Mouse (Mus musculus) cortical plate, adult 2 months (tissue): ENCODE measurements around the gene Iqcf6.

Experiments
- CTCF ChIP-seq: fragments of 200-500 bp; IDR thresholded peaks from 2 replicates; pipeline ENCODE4 v1.5.1; 2011; ENCODE audit warnings: mild to moderate bottlenecking, control low read depth, low read length; ENCODE audit not compliant: insufficient read depth; ENCODE audit errors: extremely low read depth
- POLR2A ChIP-seq: fragments of 200-500 bp; IDR thresholded peaks from 2 replicates; pipeline ENCODE4 v1.6.1; 2011; ENCODE audit warnings: mild to moderate bottlenecking, low read length, control low read depth; ENCODE audit not compliant: insufficient read depth; ENCODE audit errors: extremely low read depth

DNA sequence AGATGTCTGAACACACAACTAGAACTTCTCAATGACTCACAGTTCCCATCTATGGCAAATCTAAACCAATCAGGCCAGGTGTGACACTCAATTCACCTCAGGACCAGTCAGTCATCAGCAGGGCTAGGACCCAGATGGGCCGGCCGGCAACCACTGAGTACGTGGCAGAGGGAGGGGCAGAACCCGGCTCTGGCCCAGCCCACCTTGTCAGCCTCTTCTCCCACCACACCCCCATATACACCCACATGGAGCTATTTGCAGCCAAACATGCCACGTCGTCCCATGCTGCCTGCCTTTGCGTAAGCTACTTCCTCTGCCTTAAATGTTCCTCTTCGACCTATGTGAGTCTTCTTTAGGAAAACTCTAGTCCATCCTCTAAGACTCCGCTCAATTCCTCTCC is 49.6 kb downstream of the Iqcf6 start:
- no peak for TF ChIP-seq CTCF
- no peak for TF ChIP-seq POLR2A
